Mouse (Mus musculus) stomach, postnatal 0 days (tissue): Measurements from ENCODE around the gene Fancg. TPM values are rescaled to one million over a fixed set of nuclear protein-coding genes. Genes with fewer than 3 reads are reported as not detected.

Source experiments
- ATAC-seq: fragments of 200-750 bp; cut with Nextera tagmentation; 2 replicates; pipeline ENCODE4 v1.8.0; 2017; ENCODE audit not compliant: low FRiP score, low TSS enrichment
- DNase-seq: peaks from one replicate; pipeline ENCODE4 v3.0.0-alpha.2; 2016; ENCODE audit warnings: low spot score
- H3K27ac ChIP-seq: fragments of 300-500 bp; sonication (generic); replicated peaks from 2 replicates; pipeline ENCODE4 v1.5.1; 2014; ENCODE audit warnings: mild to moderate bottlenecking, control low read depth
- H3K27me3 ChIP-seq: fragments of 300-500 bp; sonication (generic); 2 replicates; pipeline ENCODE4 v1.6.1; 2014; ENCODE audit warnings: low read length; ENCODE audit not compliant: control insufficient read depth, insufficient read depth
- H3K36me3 ChIP-seq: fragments of 300-500 bp; sonication (generic); 2 replicates; pipeline ENCODE4 v1.6.1; 2014; ENCODE audit warnings: low read length, mixed read lengths; ENCODE audit not compliant: control insufficient read depth, insufficient read depth
- H3K4me1 ChIP-seq: fragments of 300-500 bp; sonication (generic); replicated peaks from 2 replicates; pipeline ENCODE4 v1.6.1; 2014; ENCODE audit warnings: antibody characterized with exemption; ENCODE audit not compliant: control insufficient read depth, insufficient read depth
- H3K4me2 ChIP-seq: fragments of 300-500 bp; sonication (generic); replicated peaks from 2 replicates; pipeline ENCODE4 v1.6.1; 2014; ENCODE audit warnings: low read depth, mild to moderate bottlenecking, control low read depth, moderate library complexity
- H3K4me3 ChIP-seq: fragments of 300-500 bp; sonication (generic); 2 replicates; pipeline ENCODE4 v1.5.1; 2014; ENCODE audit warnings: low read depth, low read length, control low read depth
- H3K9ac ChIP-seq: fragments of 300-500 bp; sonication (generic); 2 replicates; pipeline ENCODE4 v1.6.1; 2014; ENCODE audit warnings: mild to moderate bottlenecking, low read length, control low read depth, mixed read lengths
- H3K9me3 ChIP-seq: fragments of 300-500 bp; sonication (generic); 2 replicates; pipeline ENCODE4 v1.6.1; 2016; ENCODE audit warnings: low read length; ENCODE audit not compliant: control insufficient read depth
- CTCF ChIP-seq: IDR thresholded peaks from 2 replicates; pipeline ENCODE4 v1.5.1; 2016; ENCODE audit warnings: antibody characterized with exemption, low read depth, mild to moderate bottlenecking, moderate library complexity
- EP300 ChIP-seq: optimal IDR thresholded peaks from 2 replicates; pipeline ENCODE3; 2016; ENCODE audit warnings: antibody characterized with exemption
- WGBS: fragments of 180-500 bp; shearing (Covaris S2); extraction: QIAGEN DNeasy Blood & Tissue Kit; methylation state at CpG from one replicate; pipeline ENCODE4 v1.1.7; 2014; 5-methylcytosine and 5-hydroxymethylcytosine counted together
- polyA plus RNA-seq: library from polyadenylated mRNA; unstranded; fragments of >200 nt; fragmentation: Nextera tagmentation; extraction: Ambion mirVana; gene quantifications from 2 replicates; pipeline ENCODE4 v1.2.1, GENCODE M21; 2015

Gene Fancg
- polyA plus RNA-seq, 1 experiment from 2014 or later: 7.7 TPM

DNA sequence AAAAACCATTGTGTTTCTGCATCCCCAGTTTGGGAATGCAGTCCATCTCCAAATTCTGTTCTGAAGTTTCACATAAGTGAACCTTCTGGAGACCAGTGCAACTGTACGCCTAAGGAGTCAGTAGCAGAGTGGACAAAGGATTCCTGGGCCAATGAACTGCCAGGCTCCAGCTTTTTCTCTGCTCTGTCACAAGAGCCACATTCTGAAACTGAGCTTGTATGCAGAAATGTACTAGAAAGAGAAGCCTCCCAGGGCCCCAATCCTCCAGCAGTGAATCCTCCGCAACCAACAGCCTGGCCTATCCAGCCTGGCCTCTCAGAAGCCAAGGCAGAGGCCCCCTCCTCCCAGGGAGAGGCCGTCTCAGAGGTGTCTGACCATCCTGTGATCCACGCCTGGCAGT is 37.4 kb downstream of the Fancg start:
- TF ChIP-seq EP300 (no peak), CTCF (no peak)
- H3K4me3 ChIP-seq: no peak overlapping the region
- H3K27me3 ChIP-seq: no peaks in the 10 kb centered on the region
- no peak overlapping the region for H3K9ac ChIP-seq
- 74% methylated on average over 4 of the region's 4 CpGs for WGBS
- ATAC-seq (no peak), DNase-seq (no peak)
- no peaks in the 10 kb centered on the region for H3K9me3 ChIP-seq
- H3K36me3 ChIP-seq: no peaks in the 10 kb centered on the region
- H3K4me1 ChIP-seq: no peaks in the 10 kb centered on the region
- H3K4me2 ChIP-seq: no peak overlapping the region
- H3K27ac ChIP-seq: no peak overlapping the region

DNA sequence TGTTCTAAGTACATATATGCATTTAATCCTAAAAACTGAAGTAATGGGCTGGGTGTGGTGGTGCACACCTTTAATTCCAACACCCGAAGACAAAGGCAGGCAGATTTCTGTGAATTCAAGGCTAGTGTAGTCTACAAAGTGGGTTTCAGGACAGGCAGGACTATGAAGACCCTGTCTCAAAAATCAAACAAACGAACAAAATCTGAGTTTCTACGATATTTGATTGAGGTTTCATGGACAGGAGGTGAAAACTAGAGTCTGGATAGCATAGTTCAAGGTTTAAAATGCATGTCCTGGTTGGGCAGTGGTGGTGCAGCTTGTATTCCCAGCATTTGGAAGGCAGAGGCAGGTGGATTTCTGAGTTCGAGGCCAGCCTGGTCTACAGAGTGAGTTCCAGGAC is 41.0 kb downstream of the Fancg start, which contains the start of gene 1700022I11Rik:
Gene 1700022I11Rik, plus strand, starts transcription at position 301 of the 400 bp plus-strand sequence.
- no peak for DNase-seq
- no peak within 1 kb of the TSS for H3K27ac ChIP-seq
- no peaks in the 10 kb centered on the region for H3K36me3 ChIP-seq
- 85% methylated on average over 4 of the region's 4 CpGs for WGBS
- no peaks in the 10 kb centered on the region for H3K9me3 ChIP-seq
- no peaks in the 10 kb centered on the region for H3K27me3 ChIP-seq
- H3K4me1 ChIP-seq: no peaks in the 10 kb centered on the region
- H3K4me2 ChIP-seq: no peak within 1 kb of the TSS
- ATAC-seq: no peak
- TF ChIP-seq CTCF (no peak), EP300 (no peak)
- no peak within 1 kb of the TSS for H3K4me3 ChIP-seq
- no peak within 1 kb of the TSS for H3K9ac ChIP-seq

DNA sequence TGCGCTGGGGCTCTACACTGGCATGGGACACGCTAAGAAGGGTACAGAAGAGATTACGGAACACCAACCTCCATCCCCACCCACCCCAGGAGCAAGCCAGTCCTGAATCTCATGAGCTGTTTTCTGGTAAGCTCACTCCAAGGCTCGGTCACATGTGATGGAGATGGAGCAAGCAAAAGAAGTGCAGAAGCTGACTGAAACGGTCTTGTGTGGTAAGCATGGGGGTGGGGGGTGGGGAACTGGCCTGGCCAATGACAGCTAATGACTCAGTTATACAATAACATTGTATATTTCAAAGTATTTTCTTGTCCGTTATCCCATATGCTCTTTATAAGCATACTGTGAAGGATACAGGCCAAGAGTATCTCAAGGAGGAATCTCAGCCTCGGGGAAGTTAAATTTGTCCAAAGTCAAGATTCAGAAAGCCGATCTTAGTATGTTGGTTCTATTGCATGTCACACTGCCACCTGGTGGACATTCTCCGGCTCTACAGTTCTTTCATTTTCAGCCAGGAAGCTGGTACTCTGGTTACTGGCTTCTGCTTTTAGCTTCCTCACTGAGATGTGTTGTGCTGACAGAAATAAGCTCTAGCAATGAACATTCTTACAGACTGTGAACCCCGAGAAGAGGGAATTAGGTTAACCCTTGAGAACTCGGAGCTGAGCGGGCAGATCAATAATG is 45.1 kb downstream of the Fancg start:
- 20% methylated on average over 12 of the region's 12 CpGs for WGBS
- no peak; the same call in 1 of the 2 replicates for ATAC-seq
- H3K36me3 ChIP-seq: no peaks in the 10 kb centered on the region
- H3K4me1 ChIP-seq: no peaks in the 10 kb centered on the region
- H3K27me3 ChIP-seq: no peaks in the 10 kb centered on the region
- no peak for TF ChIP-seq EP300
- peak; percentile 92 for TF ChIP-seq CTCF
- H3K27ac ChIP-seq: no peak overlapping the region
- no peaks in the 10 kb centered on the region for H3K9me3 ChIP-seq
- H3K4me3 ChIP-seq: no peak overlapping the region
- H3K9ac ChIP-seq: peak overlapping the region; percentile 13; the same call in 1 of the 2 replicates
- H3K4me2 ChIP-seq: 0 out of 2 replicates have a peak overlapping the region, but pooled peaks have one; percentile 18
- DNase-seq: peak; percentile 52

DNA sequence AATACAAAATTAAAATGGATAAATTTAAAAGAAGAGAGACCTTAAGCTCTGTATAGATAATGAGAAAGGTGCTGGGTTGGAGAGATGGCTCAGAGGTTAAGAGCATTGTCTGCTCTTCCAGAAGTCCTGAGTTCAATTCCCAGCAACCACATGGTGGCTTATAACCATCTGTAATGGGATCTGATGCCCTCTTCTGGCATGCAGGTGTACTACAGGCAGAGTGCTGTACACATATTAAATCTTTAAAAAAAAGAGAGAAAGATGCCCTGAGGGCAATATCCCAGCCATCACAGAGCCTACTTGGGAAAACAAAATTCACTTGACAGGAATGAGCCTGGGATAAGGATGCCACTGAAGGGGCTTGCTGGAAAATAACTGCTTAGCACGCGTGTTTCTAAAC is 46.8 kb downstream of the Fancg start:
- Histone ChIP-seq H3K27me3 (no peaks in the 10 kb centered on the region), H3K4me2 (no peak overlapping the region), H3K27ac (no peak overlapping the region), H3K9ac (no peak overlapping the region), H3K4me3 (no peak overlapping the region), H3K4me1 (no peaks in the 10 kb centered on the region), H3K36me3 (no peaks in the 10 kb centered on the region), H3K9me3 (no peaks in the 10 kb centered on the region)
- WGBS: 91% methylated on average over 2 of the region's 2 CpGs
- ATAC-seq (no peak), DNase-seq (no peak)
- no peak for TF ChIP-seq EP300
- TF ChIP-seq CTCF: peak; percentile 54

DNA sequence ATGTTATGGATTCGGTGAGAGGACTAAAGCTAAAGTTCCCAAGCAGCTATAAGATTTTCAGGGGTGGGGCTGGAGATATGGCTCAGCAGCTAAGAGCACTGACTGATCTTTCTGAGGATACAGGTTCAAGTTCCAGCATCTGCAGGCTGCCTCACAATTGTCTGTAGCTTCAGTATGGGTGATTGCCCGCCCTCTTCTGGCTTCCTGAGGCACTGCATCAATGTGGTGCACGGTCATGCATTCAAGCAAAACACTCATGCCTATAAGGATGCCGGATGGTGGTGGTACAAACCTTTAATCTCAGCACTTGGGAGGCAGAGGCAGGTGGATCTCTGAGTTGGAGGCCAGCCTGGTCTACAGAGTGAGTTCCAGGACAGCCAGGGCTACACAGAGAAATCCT is 48.7 kb downstream of the Fancg start:
- Histone ChIP-seq H3K27ac (no peak overlapping the region), H3K27me3 (no peaks in the 10 kb centered on the region), H3K4me1 (no peaks in the 10 kb centered on the region), H3K4me3 (no peak overlapping the region), H3K9ac (no peak overlapping the region), H3K9me3 (no peaks in the 10 kb centered on the region), H3K36me3 (peaks cover 2% of the 10 kb centered on the region; the same call in 1 of the 2 replicates), H3K4me2 (no peak overlapping the region)
- TF ChIP-seq CTCF (peak; percentile 82), EP300 (no peak)
- WGBS: 22% methylated on average over 4 of the region's 4 CpGs
- ATAC-seq (no peak), DNase-seq (peak; percentile 63)

DNA sequence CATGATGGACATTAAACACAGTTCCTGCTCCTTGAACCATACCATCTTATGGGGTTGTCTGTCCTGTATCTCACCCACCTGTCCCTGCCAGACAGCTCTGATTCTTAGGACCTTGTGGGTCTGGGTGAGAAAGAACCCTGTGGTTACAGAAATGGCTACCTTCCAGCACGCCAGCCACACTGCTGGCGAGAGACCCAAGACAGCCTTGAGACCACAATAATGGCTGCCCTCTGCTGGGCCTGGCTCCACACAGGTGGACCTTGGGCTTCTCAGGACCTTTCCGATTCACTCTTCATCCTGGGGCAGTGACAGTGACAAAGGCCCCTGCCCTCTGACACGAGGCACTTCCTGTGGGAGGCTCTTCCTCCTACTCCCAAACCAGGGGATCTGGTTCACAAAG is 50.9 kb downstream of the Fancg start:
- no peak overlapping the region for H3K4me2 ChIP-seq
- H3K36me3 ChIP-seq: peaks cover 2% of the 10 kb centered on the region; the same call in 1 of the 2 replicates
- no peaks in the 10 kb centered on the region for H3K27me3 ChIP-seq
- no peak overlapping the region for H3K27ac ChIP-seq
- 66% methylated on average over 4 of the region's 4 CpGs for WGBS
- no peak overlapping the region for H3K4me3 ChIP-seq
- H3K9ac ChIP-seq: no peak overlapping the region
- TF ChIP-seq CTCF: no peak
- TF ChIP-seq EP300: no peak
- ATAC-seq (no peak), DNase-seq (no peak)
- H3K9me3 ChIP-seq: no peaks in the 10 kb centered on the region
- H3K4me1 ChIP-seq: no peaks in the 10 kb centered on the region
